Mouse (Mus musculus) G1E-ER4 (cell line): Measurements from ENCODE around the gene 1810065E05Rik. TPM values are rescaled to one million over a fixed set of nuclear protein-coding genes. Genes with fewer than 3 reads are reported as not detected.

Experiments
- GATA1 ChIP-seq: IDR thresholded peaks from one replicate; pipeline ENCODE4 v1.8.0; 2012; ENCODE audit warnings: low read length, inconsistent platforms
- polyA plus RNA-seq: library from polyadenylated mRNA; stranded (reverse); fragments of >175 nt; gene quantifications from 2 replicates; pipeline ENCODE4 v1.2.3, GENCODE M21; 2012

Gene 1810065E05Rik
- not detected in 2 replicates for polyA plus RNA-seq

DNA sequence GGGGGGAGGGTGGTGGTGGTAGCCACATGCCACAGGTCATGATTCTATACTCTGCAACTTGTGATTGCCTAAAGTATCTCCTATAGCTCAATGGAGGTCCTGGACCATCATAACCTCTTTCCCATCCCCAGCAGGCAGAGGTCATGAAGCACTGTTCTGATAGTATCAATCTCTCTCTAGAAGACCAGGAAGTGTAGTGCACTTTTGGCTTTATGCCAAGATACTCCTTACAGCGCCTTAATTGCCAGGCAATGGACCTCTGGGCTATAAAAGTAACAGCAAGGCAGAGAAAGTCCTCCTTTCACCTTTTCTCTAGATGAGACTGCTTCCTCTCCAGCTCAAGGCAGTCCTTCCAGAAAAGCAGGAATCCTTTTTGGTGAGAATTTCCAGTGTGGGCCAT, at the start of gene 1810065E05Rik:
Gene 1810065E05Rik (plus strand): TSS at position 297 of the 400 bp plus-strand sequence.
- TF ChIP-seq GATA1 = no peak

DNA sequence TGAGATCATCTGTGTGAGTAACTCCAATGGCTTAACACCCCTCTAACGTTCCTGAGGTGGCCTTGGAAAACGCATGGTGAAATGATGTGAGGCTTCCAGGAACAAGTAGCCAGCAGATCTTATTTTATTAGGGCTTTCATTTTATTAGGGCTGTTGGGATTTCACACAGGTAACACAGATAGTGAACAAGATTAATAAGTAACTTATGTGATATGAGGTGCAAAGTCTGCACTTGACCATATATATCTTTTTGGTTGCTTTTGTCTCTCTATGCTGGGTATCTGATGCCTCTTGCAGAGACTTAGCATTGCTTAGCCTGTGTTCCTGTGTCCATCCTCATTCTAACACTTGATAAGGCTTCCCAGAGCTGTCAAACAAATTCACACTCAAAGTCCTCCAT, 43.6 kb upstream of the 1810065E05Rik start:
- TF ChIP-seq GATA1 = no peak

DNA sequence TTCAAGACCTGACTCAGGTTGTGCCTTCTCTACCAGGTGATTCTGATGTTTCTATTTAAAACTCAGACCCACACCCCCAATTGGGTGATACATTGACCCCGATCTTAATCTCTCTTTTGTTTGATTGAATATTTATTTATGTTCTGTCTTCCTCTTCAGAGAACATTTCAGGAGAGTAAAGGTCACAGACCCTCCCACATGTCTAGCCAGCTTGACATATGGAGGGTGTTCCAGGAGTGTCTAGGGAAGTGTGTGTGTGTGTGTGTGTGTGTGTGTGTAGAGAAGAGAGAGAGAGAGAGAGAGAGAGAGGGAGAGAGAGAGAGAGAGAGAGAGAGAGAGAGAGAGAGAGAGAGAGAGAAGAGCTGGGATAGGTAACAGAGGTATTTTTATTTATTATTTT, 43.2 kb upstream of the 1810065E05Rik start:
- TF ChIP-seq GATA1 = no peak

DNA sequence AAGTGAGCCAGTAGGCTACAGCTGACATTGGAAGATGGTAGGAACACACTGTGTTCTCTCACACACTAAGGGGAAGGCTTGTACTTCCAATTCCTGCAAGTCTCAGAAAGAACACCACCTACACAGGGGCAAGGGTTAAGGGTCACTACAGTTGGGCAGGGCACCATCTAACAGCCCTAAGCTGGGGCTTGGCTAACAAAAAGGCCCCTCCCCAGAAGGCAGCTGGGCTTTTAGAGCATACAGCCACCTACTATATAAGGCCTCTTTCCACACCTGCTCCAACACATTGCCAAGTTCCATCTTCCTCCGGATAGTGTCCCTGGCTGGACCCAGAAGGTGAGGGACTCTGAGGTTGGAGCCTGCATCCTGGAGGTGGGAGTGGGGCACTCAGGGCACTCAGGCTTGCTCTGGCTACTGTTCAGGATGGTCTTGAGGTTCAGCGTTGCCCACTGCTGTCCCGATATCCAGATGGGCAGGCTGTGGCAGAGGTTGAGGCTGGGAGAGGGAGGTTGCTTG, 42.1 kb upstream of the 1810065E05Rik start, which contains the start of gene Lypd8:
Gene Lypd8 (plus strand): TSS at position 281 of the 516 bp plus-strand sequence.
- TF ChIP-seq GATA1 = no peak

DNA sequence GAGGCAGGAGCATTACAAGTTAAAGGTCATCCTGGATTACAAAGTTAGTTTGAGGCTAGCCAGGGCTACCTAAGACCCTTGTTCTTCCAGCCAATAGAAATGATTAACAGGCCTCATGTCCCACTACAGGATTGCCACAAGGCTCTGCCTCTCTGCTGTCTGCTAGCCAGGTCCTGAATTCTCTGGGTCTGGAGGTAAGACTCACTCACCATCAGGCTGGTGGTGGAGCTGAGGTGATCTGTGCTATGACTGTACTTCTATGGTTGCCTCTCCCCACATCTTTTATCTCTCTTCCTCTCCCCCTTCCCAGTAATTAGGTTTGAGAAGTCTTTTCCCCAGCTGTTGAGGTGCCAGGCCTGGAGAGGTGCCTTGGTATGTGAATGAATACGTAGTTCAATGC, 41.4 kb upstream of the 1810065E05Rik start:
- TF ChIP-seq GATA1 = no peak

DNA sequence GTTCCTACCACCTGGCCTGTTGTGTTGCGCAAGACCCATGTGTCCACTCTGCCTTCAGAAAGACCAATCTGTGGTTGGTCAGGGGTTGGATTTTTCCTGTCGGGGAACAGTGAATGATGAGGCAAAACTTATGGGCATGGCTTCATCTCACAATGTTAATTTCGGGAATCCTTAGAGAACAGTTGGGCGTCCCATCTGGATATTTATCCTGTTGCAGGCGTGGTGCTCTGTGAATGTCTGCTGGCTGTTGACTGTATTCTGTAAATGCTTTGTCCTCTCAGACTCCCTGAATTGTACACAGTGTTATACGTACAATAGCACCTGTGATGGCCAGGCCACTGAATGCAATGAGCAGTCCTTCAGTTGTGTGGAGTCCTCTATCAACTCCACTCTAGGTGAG, 38.4 kb upstream of the 1810065E05Rik start:
- TF ChIP-seq GATA1 = no peak

DNA sequence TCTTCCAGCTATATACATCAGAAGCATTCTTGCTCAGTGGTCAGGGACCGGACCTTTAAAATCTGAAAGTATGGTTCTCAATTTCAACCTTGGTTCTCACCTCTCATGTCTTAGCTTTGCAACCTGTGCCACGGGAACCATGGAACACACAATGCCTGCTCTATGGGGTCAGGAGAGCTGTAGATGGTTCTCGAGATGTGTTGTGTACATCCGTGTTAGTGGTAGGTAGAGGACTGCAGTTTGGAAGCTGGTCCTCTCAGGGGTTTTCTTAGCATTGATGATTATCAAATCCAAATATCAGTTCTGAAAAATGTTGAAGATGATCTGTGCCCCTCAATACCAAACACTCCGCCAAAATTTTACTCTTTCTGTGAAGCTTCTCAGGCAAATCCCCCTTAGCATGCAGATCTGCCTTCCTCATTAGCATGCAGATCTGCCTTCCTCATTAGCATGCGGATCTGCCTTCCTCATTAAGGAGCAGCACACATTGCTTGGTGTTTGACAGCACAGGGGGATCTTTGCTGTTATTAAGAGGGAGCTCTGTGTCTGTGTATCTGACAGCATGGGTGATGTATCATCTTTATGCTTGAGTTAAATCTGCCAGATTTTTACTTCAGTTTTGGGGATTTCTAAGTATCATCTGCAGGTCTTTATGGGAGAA, 20.8 kb upstream of the 1810065E05Rik start:
- TF ChIP-seq GATA1 = no peak

DNA sequence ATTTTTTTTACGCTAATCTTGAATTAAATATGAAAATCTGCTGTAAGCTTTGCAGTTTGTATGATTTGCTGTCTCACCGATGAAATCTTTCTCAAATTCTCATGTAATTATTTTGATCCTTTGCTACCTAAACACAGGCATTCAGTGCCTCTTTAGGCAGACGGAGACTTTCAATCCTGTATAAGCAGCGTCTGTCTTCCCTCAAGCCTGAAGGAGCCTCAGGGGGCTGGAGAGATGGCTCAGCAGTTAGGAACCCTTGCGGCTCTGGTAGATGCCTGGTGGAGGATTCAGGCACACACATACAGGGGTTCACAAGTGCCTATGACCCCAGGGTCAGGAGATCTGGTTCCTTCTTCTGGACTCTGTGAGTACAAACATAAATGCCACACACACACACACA, 20.3 kb upstream of the 1810065E05Rik start:
- TF ChIP-seq GATA1 = no peak

DNA sequence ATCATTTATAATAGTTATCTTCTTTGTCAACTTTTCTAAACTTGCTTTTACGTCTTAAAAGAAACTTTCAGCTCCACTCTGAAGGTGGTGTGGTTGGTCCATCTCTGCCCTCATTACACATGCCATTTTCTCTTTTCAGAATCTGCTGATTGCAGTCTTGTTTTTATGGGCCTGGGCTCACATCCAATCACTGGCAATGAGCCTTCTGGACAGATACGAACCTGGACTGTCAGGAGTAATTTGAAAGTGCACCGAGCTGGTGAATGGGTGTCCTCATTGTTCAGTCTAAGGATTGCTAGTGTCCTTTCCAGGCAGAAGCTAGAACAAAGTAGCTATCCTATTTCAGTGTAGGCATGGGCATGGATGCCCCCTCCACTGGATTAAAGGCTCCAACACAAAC, 12.8 kb upstream of the 1810065E05Rik start:
- no peak for TF ChIP-seq GATA1

DNA sequence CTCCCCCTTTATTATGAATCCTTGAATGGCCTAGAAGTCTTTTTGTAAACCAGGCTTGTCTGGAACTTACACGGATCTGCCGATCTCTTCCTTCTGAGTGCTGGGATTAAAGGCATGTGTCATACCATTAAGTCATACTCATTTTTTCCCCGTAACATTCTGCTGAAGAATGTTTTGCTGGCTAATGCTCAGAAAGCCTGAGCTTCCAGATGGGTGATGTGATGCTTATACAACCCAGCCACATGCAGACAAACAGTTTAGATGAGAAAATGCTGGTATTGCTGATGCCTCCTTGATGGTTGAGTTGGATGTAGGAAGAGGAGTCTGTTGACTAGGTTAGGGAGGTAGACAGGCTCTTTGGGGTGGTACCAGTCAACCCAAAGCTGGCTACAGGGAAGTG, 2.6 kb upstream of the 1810065E05Rik start:
- no peak for TF ChIP-seq GATA1

DNA sequence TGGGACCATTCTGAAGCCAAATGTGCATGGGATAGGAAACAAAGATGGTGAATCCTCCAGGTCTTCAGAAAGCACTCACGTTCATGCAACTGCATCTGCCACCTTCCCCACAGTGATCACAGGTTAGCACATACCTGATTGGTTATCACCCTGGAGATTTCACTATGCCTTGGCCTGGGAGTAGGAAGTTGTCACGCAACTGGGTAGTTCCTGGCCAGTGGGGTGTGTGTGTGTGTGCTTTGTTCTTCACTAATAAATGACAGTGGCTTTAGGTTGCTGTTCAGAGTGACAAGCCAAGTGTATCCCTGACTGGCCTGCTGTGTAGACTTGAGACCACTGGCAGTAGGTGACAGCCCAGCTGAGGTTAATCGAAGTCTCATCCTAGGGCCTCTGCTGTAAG, 11.3 kb downstream of the 1810065E05Rik start, which contains the start of gene Gm12253:
Gene Gm12253 (plus strand): TSS at position 301 of the 400 bp plus-strand sequence.
- TF ChIP-seq GATA1 = no peak

DNA sequence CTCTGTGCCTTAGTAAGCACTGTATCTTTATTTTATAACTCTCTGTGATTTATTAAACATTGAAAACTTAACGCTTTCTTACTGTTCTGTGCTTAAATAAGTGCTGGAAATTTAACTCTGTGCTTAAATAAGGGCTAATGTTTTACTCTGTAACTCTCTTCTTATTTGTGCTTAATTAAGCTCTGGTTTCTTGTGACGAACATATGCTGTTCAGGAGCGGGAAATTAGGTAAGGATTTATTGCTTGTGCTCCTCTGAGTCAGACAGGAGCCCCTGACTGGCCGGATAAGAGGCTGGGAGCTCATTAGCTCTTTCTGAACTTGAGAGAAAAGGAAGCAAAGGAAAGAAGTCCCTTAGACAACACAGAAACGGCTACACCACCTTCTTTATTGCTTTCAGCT, 17.0 kb downstream of the 1810065E05Rik start:
- TF ChIP-seq GATA1 = no peak

DNA sequence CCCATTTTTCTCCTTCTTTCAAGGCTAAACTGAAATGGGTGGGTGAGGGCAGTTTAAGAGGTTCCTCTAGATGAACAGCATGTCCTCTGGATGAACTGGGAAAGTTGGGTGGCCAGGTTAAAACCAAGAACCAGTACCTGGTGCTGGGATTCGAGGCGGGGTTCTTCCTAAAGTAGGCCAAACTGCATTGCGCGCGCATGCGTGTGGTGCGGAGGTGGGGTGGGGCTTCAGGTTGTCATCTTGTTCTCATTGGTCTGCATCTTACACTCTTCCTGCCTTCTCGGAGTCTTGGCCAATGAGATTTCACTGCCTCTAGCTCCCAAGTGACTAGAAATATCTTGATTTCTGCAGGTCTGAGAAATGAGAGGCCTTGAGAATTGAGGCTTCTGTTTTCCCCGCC, 31.8 kb downstream of the 1810065E05Rik start, which contains the start of gene Lypd9:
Gene Lypd9 (minus strand): TSS at position 165 of the 400 bp plus-strand sequence.
- no peak for TF ChIP-seq GATA1

DNA sequence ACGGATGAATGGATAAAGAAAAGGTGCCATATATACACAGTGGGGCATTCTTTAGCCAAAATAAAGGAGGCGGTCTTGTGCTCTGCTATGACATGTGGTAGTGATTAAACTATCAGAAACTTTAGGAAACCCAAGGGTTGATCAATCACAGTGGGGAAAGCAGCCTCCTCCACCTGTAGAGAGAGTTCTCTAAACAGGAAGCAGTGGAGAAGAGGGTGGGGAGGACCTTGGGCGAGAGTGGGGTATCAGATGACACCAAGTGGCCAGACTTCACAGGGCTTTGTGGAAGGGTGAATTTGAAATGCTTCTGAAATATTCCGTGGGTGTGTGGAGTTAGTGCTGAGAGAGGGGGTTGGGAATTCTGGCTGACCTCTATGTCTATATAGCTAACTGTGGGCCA, 32.7 kb downstream of the 1810065E05Rik start:
- no peak for TF ChIP-seq GATA1

DNA sequence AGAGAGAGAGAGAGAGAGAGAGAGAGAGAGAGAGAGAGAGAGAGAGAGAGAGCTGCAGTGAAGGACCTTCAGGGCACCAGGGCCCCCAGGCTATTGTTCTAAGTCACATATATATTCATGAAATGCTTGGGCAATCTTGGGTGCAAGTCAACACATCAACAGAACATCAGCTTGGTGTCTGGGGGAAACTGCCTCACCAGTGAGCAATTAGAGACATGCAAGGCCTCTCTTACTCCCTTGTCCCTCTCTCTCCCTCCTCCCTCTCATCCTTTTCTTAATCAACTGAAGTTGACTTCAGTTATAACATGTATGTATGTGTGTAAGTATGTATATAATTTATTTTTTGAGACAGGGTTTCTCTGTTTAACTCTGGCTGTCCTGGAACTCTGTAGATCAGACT, 41.3 kb downstream of the 1810065E05Rik start, which contains the start of gene Olfr30:
Gene Olfr30 (minus strand): TSS at position 101 of the 400 bp plus-strand sequence.
- no peak for TF ChIP-seq GATA1

Other genes with a start within 250 kb of the 1810065E05Rik start
- 17.1 and 27.0 TPM in 2 replicates for gene Mrpl22, start 249.4 kb upstream of the 1810065E05Rik start, polyA plus RNA-seq
- 0.41 and 0.95 TPM in 2 replicates for gene Igtp, start 221.6 kb upstream of the 1810065E05Rik start, polyA plus RNA-seq
- gene Irgm2, start 221.5 kb upstream of the 1810065E05Rik start, polyA plus RNA-seq = 0.11 and 0.19 TPM in 2 replicates
- not detected in 2 replicates for gene 4930438A08Rik, start 146.3 kb upstream of the 1810065E05Rik start, polyA plus RNA-seq
- 17.2 and 21.2 TPM in 2 replicates for gene Zfp692, start 114.0 kb upstream of the 1810065E05Rik start, polyA plus RNA-seq
- gene Zfp672, start 90.8 kb upstream of the 1810065E05Rik start, polyA plus RNA-seq = 10.1 and 10.8 TPM in 2 replicates
- gene Sh3bp5l, start 90.4 kb upstream of the 1810065E05Rik start, polyA plus RNA-seq = 29.4 and 33.7 TPM in 2 replicates
- gene Lypd8, start 42.1 kb upstream of the 1810065E05Rik start, polyA plus RNA-seq = not detected in 2 replicates
- gene Gm12253, start 11.4 kb downstream of the 1810065E05Rik start, polyA plus RNA-seq = not detected in 2 replicates
- not detected in 2 replicates for gene Lypd9, start 31.8 kb downstream of the 1810065E05Rik start, polyA plus RNA-seq
- gene Olfr30, start 41.2 kb downstream of the 1810065E05Rik start, polyA plus RNA-seq = not detected in 2 replicates
- gene Olfr332, start 71.4 kb downstream of the 1810065E05Rik start, polyA plus RNA-seq = not detected in 2 replicates
- not detected in 2 replicates for gene Olfr331, start 81.5 kb downstream of the 1810065E05Rik start, polyA plus RNA-seq
- gene Olfr330, start 113.7 kb downstream of the 1810065E05Rik start, polyA plus RNA-seq = not detected in 2 replicates
- not detected in 2 replicates for gene Olfr329-ps, start 125.3 kb downstream of the 1810065E05Rik start, polyA plus RNA-seq
- not detected in 2 replicates for gene Olfr328, start 134.5 kb downstream of the 1810065E05Rik start, polyA plus RNA-seq
- gene Olfr224, start 149.4 kb downstream of the 1810065E05Rik start, polyA plus RNA-seq = not detected in 2 replicates
- gene Olfr325, start 156.6 kb downstream of the 1810065E05Rik start, polyA plus RNA-seq = not detected in 2 replicates
- gene Olfr324, start 174.0 kb downstream of the 1810065E05Rik start, polyA plus RNA-seq = not detected in 2 replicates
- gene 2210407C18Rik, start 195.0 kb downstream of the 1810065E05Rik start, polyA plus RNA-seq = not detected in 2 replicates
- not detected in 2 replicates for gene Olfr323, start 209.4 kb downstream of the 1810065E05Rik start, polyA plus RNA-seq
- not detected in 2 replicates for gene Trim58, start 219.4 kb downstream of the 1810065E05Rik start, polyA plus RNA-seq
- not detected in 2 replicates for gene Olfr322, start 237.7 kb downstream of the 1810065E05Rik start, polyA plus RNA-seq